Mouse (Mus musculus) olfactory bulb, adult 2 months (tissue): ENCODE measurements around the gene Bicra.

ENCODE experiments used
- CTCF ChIP-seq: fragments of 200-500 bp; IDR thresholded peaks from 2 replicates; pipeline ENCODE4 v1.5.1; 2012; ENCODE audit warnings: low read depth, mild to moderate bottlenecking, low read length, moderate library complexity; ENCODE audit not compliant: insufficient read depth
- POLR2A ChIP-seq: fragments of 200-500 bp; IDR thresholded peaks from 2 replicates; pipeline ENCODE4 v1.6.1; 2012; ENCODE audit warnings: mild to moderate bottlenecking, low read depth, low read length, moderate library complexity; ENCODE audit not compliant: insufficient read depth

- peak; percentile 35; the same call in 1 of the 2 replicates for TF ChIP-seq POLR2A
- no peak for TF ChIP-seq CTCF
These were observed 101.8 kb downstream of the Bicra start, which contains the start of gene Nop53 for GRCm38 (mm10) chr7:15945721-15946536.
